Mouse (Mus musculus) thymus, adult 2 months (tissue): ENCODE results near the gene Kat5.

ENCODE experiments used
- CTCF ChIP-seq: fragments of 200-500 bp; IDR thresholded peaks from 2 replicates; pipeline ENCODE4 v1.5.1; 2012; ENCODE audit warnings: mild to moderate bottlenecking, control low read depth, low read length, moderate library complexity, borderline replicate concordance; ENCODE audit not compliant: control insufficient read depth, poor library complexity, insufficient read depth; ENCODE audit errors: extremely low read depth
- POLR2A ChIP-seq: fragments of 200-500 bp; IDR thresholded peaks from 2 replicates; pipeline ENCODE4 v1.6.1; 2012; ENCODE audit warnings: mild to moderate bottlenecking, low read length, control low read depth, moderate library complexity; ENCODE audit not compliant: control insufficient read depth, poor library complexity, insufficient read depth; ENCODE audit errors: extremely low read depth

GRCm38 (mm10) chr19:5654720-5655298, 44.8 kb upstream of the Kat5 start:
- TF ChIP-seq CTCF (no peak), POLR2A (no peak)
